Mouse (Mus musculus): ENCODE measurements around the gene Chrm3.
"Not testable (repeated sequence)": the region's sequence is repeated elsewhere in the genome, so short reads cannot be mapped to it uniquely, and the experiment has no call there.

Gene Chrm3

DNA sequence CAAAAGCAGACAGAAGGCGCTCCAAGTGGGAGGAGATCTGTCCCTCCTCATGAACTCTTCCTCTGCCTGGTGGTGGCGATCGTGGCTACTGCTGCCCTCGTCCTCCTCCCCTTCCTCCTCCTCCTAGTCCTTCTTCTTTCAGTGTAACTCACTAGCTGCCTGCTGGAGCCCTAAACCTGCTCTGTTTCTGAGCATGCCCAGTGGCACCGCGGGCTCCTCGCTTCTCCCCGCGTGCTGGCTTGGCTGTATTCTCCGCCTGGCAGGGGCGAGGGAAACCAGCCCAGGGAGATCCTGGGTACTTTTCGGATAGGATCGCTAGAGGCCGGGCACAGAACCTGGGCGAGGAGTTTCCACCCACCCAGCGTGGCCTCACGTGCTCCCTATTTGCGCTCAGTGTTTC, at the start of gene Chrm3:
Gene Chrm3 (minus strand): TSS at position 71 of the 400 bp plus-strand sequence.
- no peak for DNase-seq (ENCODE audit: low read depth, low spot score)

DNA sequence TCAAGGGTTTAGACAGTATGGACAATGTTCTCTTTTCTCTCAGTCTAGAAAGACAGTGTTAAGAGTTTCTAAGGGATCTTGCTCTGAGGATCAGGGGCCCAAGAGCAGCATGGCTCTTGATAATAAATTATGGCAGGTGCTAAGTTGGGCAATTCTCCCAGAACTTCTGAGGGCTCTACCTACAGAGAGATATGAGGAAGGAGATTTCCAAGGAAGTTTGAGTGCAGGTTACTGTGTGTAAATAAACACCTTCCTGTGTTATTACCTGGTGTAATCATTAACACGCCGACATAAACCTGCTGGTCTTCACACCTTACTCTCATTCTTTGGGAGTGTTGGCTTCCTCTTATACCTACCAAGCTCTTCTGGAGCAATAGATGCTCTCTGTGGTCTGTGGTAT, 33.7 kb upstream of the Chrm3 start:
- no peak for DNase-seq (ENCODE audit: low read depth, low spot score)

GRCm38 (mm10) chr13:10375487-10375886, 14.8 kb upstream of the Chrm3 start:
- DNase-seq (ENCODE audit: low read depth, low spot score): not testable (repeated sequence)

DNA sequence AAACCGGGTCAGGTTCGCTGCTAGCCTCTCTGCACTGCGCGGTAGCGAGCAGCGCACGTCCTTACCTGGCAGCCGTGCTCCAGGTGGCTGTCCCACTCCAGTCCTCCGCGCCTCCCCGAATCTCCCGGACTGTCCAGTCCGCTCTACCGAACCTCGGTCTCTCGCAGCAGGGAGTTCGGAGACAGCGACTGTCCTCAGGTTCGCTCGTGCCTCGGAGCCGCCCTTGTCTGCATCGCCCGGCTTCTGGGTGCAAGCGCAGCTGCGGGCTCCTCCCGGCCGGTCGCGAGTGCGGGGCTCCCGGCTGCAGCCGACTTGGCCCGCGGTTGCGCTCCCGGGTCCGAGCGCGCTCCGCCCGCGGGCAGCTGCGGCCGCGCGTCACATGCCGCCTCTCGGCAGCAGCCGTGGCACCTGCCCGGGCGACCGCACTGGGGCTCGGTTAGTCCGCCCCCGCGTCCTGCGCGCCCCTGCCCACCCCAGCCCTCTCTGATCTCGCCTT, 400 bp downstream of the Chrm3 start:
- DNase-seq (ENCODE audit: low read depth, low spot score): no peak

DNA sequence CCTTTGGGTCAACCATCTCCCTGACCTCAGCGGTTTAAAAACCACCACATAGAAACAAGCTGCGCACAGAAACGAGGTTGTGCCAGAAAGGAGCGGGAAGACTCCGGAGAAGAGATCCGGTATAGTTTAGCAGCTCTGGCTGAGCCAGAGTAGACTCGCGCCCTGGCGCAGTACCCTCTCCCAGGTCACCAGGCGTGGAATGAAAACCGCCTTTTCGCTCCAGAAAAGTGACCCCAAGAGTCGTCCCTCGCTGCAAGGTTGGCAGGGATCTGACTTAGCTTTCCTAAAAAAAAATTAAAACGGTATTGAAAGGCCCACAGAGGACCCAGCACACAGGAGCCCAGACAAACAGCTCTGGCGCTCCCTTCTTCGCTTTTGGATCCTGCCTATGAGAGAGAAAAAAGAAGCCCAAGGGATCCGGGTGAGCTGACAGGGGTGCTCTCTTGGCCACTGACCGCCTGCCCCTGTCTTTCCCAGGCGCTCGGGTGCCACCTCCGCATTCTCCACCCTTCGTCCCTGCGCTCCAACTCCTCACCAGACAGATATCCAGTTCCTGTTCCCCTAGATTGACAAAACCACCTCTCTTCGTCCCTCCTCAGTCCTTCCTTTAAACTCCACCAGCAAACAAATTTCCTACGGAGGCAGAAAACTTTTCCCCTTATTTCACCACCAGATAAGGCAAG, 990 bp downstream of the Chrm3 start:
- DNase-seq (ENCODE audit: low read depth, low spot score): no peak

- DNase-seq (ENCODE audit: low read depth, low spot score): no peak
Observed at GRCm38 (mm10) chr13:10355796-10356195, 4.9 kb downstream of the Chrm3 start.

GRCm38 (mm10) chr13:10354885-10355575, 5.6 kb downstream of the Chrm3 start:
- DNase-seq (ENCODE audit: low read depth, low spot score): no peak

GRCm38 (mm10) chr13:10352141-10352540, 8.5 kb downstream of the Chrm3 start:
- DNase-seq (ENCODE audit: low read depth, low spot score): no peak

GRCm38 (mm10) chr13:10344362-10344761, 16.3 kb downstream of the Chrm3 start:
- DNase-seq (ENCODE audit: low read depth, low spot score): peak; percentile 2

- no peak for DNase-seq (ENCODE audit: low read depth, low spot score)
Observed at GRCm38 (mm10) chr13:10335558-10335957, 25.1 kb downstream of the Chrm3 start.

DNA sequence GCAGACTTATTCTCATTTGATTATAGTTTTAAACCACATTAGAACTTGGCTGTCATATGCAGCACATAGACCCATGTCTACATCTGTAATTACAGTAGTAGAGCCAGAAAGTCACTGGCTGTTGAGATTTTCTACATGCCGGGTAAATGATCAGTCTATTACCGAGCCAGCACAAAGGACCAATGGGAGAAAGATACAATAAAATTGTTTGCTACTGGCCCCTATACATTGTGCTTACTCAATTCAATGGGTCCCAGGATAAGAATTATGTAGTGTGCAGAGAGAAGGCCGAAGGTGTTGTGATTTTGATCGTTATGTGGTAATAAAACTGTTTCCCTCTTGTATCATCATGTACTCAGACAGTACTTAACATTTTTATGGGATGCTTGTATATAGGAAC, 27.9 kb downstream of the Chrm3 start:
- DNase-seq (ENCODE audit: low read depth, low spot score): no peak

GRCm38 (mm10) chr13:10309811-10310210, 50.8 kb downstream of the Chrm3 start:
- DNase-seq (ENCODE audit: low read depth, low spot score): no peak

DNA sequence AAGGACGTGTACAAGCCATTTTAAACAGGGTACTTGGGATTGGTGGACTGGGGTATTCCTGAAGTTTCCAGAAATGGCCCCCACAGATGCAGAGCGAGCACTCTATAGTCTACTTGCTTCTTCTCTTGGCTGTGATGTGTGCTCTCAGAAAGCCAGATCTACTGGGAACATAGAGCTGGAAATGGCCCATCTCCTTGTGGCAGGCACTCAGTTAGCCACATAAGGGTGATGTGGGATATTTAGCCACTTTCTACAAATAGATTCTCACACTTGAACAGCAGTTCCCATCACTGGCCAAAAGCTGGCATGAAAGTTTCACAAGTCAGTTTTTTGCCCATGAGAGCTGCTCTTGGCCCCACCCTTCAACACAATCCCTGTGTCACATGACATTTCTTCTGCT, 65.5 kb downstream of the Chrm3 start:
- no peak for DNase-seq (ENCODE audit: low read depth, low spot score)

DNA sequence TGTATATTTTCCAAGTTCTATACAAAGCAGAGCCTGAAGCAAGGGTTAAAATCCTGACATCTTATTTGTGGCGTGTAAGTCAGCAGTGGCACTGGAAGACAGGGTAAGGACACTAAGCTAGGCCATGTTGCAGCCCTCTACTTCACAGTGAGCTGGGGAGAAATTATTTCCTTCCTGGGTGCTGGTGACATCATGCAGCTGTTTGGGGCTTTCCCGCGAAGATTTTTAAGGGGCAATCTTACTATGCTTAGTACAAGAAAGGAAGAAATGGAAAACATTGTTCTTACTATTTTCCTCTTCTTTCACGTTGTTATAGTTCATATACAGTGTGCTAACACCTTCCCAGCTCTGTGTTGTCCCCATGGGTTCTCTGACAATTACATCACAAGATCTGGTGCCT, 76.3 kb downstream of the Chrm3 start:
- no peak for DNase-seq (ENCODE audit: low read depth, low spot score)

DNA sequence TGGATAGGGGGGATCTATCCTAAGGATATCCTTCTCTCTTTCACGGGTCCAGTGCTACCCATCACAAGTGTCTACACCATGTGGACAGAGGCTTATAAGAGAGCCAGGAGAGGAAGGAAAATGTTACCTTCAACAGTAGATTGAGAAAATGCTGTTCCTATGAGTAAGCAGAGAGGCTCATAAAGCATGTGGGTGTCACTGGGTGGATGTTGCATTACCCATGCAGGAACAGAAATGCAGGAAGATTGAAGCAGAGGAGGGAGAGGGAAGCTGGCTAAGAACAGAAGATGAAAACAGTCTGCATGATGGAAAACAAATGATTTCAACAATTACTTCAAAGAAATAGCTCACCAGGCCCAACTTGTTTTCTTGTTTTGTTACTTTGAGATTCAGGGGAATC, 85.7 kb downstream of the Chrm3 start:
- no peak for DNase-seq (ENCODE audit: low read depth, low spot score)

GRCm38 (mm10) chr13:10263784-10264183, 96.9 kb downstream of the Chrm3 start:
- no peak for DNase-seq (ENCODE audit: low read depth, low spot score)

DNA sequence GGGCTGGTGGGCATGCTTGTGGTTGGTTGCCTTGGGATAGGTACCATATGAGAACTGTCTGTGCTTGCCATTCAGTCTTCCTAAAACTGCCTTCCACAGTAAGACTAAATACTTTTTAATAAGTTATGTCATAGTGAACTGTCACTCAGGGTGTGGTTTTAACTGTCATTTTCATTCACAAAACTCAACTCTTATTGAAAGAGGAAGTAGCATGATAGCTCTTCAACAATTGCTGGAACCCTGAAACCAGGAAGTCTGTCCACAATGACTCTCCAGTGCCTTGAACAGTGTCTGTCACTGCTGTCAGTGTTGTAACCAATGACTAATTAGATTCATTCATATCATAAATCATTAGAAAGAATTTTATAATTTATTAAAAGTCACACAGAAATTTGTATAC, 107.6 kb downstream of the Chrm3 start:
- DNase-seq (ENCODE audit: low read depth, low spot score): no peak

GRCm38 (mm10) chr13:10251499-10252179, 109.0 kb downstream of the Chrm3 start:
- no peak for DNase-seq (ENCODE audit: low read depth, low spot score)

DNA sequence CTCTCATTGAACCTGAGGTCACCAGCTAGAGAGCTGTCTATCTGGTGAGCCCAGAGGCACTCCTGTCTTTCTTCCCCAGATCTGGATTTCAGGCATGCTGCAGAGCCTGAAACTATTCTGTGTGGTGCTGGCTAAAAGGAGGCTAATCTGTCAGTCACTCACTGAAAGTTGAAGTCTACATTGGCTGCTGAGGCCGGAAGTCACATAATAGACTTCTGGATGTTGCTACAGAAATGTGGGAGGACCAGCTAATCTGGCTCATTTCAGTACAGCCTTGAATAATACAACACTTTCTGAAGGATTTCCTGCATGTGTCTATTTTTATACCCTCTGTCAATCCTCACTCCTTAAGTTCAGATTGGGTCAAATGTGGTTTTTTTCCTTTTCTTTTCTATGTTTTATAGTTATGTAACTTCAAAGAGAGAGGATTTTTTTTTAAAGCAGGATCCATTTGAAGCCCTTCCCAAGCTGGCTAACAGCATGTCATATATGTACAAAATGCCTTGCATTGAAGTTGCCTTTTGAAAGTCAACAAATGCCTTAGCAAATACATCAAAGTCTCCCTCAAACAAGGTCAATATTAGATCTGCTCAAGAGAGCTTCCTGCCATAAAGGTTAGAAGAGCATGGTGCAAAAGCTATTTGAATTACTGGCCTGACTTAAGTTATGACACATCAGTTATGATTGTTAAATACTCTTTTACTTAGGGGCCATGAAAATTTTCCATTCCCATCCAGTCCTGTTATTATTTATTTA, 116.2 kb downstream of the Chrm3 start:
- DNase-seq (ENCODE audit: low read depth, low spot score): no peak

GRCm38 (mm10) chr13:10240238-10240637, 120.4 kb downstream of the Chrm3 start:
- no peak for DNase-seq (ENCODE audit: low read depth, low spot score)

- DNase-seq (ENCODE audit: low read depth, low spot score): no peak
Observed at GRCm38 (mm10) chr13:10239825-10240224, 120.8 kb downstream of the Chrm3 start.

GRCm38 (mm10) chr13:10237616-10238015, 123.0 kb downstream of the Chrm3 start:
- DNase-seq (ENCODE audit: low read depth, low spot score): no peak
